Mouse (Mus musculus) small intestine, adult 2 months (tissue): Measurements from ENCODE around the gene Gpc6.

Source experiments
- CTCF ChIP-seq: fragments of 200-500 bp; IDR thresholded peaks from 2 replicates; pipeline ENCODE4 v1.5.1; 2012; ENCODE audit warnings: low read depth, mild to moderate bottlenecking, control low read depth, inconsistent platforms, low read length, moderate library complexity, mixed read lengths; ENCODE audit not compliant: insufficient replicate concordance, insufficient read length; ENCODE audit errors: extremely low read depth
- POLR2A ChIP-seq: fragments of 200-500 bp; IDR thresholded peaks from 2 replicates; pipeline ENCODE4 v1.6.1; 2012; ENCODE audit warnings: low read depth, mild to moderate bottlenecking, control low read depth, inconsistent platforms, low read length, moderate library complexity

- no peak for TF ChIP-seq CTCF
- TF ChIP-seq POLR2A, result no peak
Observed at GRCm38 (mm10) chr14:117923667-117924066, 998.6 kb downstream of the Gpc6 start.
